Mouse (Mus musculus) kidney, adult 2 months (tissue): ENCODE measurements around the gene Pga5.

Source experiments
- CTCF ChIP-seq: fragments of 200-500 bp; conservative IDR thresholded peaks from 2 replicates; pipeline ENCODE4 v1.5.1; 2011; ENCODE audit warnings: low read depth, mild to moderate bottlenecking, control low read depth, low read length, moderate library complexity, mixed read lengths; ENCODE audit not compliant: insufficient read depth, insufficient read length
- POLR2A ChIP-seq: fragments of 200-500 bp; IDR thresholded peaks from one replicate; pipeline ENCODE4 v1.6.1; 2011; ENCODE audit warnings: low read depth, low read length, control low read depth

DNA sequence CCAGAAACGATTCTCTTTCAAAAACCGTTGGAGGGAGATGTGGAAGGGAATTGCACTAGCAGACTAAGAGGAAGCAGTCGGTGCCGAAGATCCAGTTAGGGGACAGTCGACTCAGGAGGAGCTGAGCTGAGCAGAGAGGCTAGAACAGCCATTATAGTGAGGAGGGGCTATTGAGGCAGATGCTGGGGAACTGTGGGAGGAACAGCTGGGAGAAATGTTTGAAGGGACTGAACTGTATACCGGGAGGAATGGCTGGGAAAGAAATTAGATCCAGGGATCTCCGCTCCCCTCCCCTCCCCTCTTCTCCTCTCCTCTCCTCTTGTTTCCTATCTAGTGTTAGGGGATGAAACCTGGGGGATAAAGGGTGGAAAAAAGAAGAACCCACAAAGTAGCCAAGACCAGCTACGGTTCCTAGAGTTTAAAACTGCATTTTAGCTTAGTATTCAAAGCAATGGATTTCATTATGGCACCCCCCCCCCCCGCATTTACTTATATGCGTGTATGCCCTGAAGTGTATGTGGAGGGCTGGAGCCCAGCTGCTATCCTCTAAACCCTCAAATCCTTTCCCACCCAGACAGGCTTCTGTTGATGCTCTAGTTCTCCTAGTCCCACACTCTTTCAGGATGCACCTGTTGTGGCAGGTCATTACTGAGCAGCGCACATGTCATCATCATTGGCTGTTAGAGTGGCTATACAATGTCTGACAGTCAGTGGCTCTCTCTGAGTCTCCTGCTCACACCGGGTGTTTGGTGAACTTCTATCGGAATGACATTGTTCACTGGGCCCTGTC is 37.1 kb downstream of the Pga5 start:
- TF ChIP-seq CTCF (no peak), POLR2A (no peak)
